11 mouse cellular contexts compared by ENCODE assay signal in the genomic region with DNA sequence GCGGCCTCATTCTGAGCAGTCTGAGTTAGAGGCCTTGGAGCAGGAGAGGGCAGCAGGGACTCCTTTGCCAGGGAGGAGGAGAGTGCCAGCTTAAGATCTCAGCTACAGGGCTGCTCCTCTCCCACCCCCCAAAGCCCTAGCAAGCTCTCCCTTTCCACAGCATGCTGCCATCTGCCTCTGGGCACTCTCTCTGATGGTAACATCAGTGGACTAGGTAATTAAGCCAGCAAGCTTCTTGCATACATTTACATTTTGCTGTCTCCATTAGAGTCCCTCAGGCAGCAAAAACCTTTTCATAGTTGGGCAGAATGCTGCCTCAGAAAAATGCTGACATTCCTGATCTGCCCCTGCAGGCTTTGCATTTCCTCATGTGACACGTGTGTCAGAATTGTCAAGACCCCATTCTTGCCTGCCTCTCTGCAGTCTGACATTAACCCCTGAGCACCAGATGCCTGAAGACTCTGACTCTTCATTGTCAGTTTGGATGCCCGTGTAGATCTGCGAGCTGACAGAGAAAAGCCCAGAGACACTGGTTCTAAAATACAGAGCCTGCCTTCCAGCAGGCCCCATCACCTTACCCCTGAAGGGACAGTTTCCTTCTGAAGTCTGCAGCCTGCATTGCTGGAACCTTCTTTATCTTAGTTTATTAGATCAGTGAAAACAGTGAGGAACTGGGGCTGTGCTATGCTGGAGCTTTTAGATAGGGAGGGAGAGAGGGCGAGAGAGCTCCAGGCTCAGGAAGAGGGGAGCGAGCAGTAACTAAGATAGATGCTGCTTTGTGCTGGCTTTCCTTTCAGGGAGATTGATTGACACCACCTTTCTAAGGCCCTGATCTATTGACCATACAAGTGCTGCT. TPM values are rescaled to one million over a fixed set of nuclear protein-coding genes. Genes with fewer than 3 reads are reported as not detected.
DNase-seq lines count a peak whose midpoint lies in the region; ATAC-seq lines count a peak whose summit lies in the region.
"Had no signal": no experiment of that assay in that cellular context is flagged by ENCODE, and none has a peak within 500 bp of the region (broad histone marks: within the 10 kb centered on the region; RNA-seq: fewer than 3 reads in every experiment).

No protein-coding gene starts in this region.

- H3K4me3 ChIP-seq in forebrain, embryonic 11.5 days (ENCODE audit: low read depth, low read length), result no peak overlapping the region
- no peak overlapping the region for H3K4me3 ChIP-seq in forebrain, embryonic 10.5 days
- H3K4me3 ChIP-seq in forebrain, embryonic 15.5 days, result no peak overlapping the region
- H3K4me3 ChIP-seq in midbrain, embryonic 11.5 days (ENCODE audit: low read depth, low read length), result no peak overlapping the region
- H3K4me3 ChIP-seq: embryonic facial prominence, embryonic 15.5 days had no signal

- 44% methylated on average over 6 of the region's 6 CpGs for WGBS in forebrain, embryonic 11.5 days
- 44% methylated on average over 6 of the region's 6 CpGs for WGBS in forebrain, embryonic 10.5 days
- 24% methylated on average over 6 of the region's 6 CpGs for WGBS in forebrain, embryonic 15.5 days
- WGBS in midbrain, embryonic 11.5 days, result 50% methylated on average over 6 of the region's 6 CpGs

- H3K27me3 ChIP-seq in forebrain, embryonic 11.5 days (ENCODE audit: control insufficient read depth, insufficient read depth, low read length), result no peaks in the 10 kb centered on the region
- no peaks in the 10 kb centered on the region for H3K27me3 ChIP-seq in forebrain, embryonic 10.5 days (ENCODE audit: poor library complexity, severe bottlenecking)
- no peaks in the 10 kb centered on the region for H3K27me3 ChIP-seq in forebrain, embryonic 15.5 days
- H3K27me3 ChIP-seq in midbrain, embryonic 11.5 days (ENCODE audit: control insufficient read depth, insufficient read depth, low read length), result no peaks in the 10 kb centered on the region
- H3K27me3 ChIP-seq: embryonic facial prominence, embryonic 15.5 days had no signal

- H3K4me1 ChIP-seq in forebrain, embryonic 11.5 days (replicated peaks; ENCODE audit: control insufficient read depth, insufficient read depth, low read length), result no peaks in the 10 kb centered on the region; the same call in 1 of the 2 replicates
- H3K4me1 ChIP-seq in forebrain, embryonic 10.5 days, result peaks cover 10% of the 10 kb centered on the region; the same call in 1 of the 2 replicates
- peaks cover 19% of the 10 kb centered on the region for H3K4me1 ChIP-seq in forebrain, embryonic 15.5 days
- no peaks in the 10 kb centered on the region; the same call in 1 of the 2 replicates for H3K4me1 ChIP-seq in midbrain, embryonic 11.5 days (ENCODE audit: control insufficient read depth, insufficient read depth, low read length)

- no peak overlapping the region for H3K4me2 ChIP-seq in forebrain, embryonic 11.5 days (ENCODE audit: low read depth, low read length, severe bottlenecking)
- H3K4me2 ChIP-seq in forebrain, embryonic 15.5 days (replicated peaks), result no peak overlapping the region
- H3K4me2 ChIP-seq in midbrain, embryonic 11.5 days, result no peak overlapping the region
- H3K4me2 ChIP-seq: embryonic facial prominence, embryonic 15.5 days had no signal

- no peak for DNase-seq in forebrain, embryonic 11.5 days (ENCODE audit: low spot score)
- no peak for DNase-seq in forebrain, embryonic 10.5 days (ENCODE audit: extremely low spot score, low spot score)
- DNase-seq in cerebellum, adult 11-12 months, result peak; percentile 64
- DNase-seq in midbrain, embryonic 11.5 days (ENCODE audit: low spot score, missing footprints), result peak; percentile 72
- DNase-seq in gastrocnemius, postnatal 25 days, result no peak
- no peak for DNase-seq in adrenal gland, adult 18-20 months (ENCODE audit: low spot score in 2 of 2)
- no peak for DNase-seq in lung, adult 18-20 months
- DNase-seq: lung, postnatal 4 days; right cerebral cortex, adult 18-20 months had no signal

- no peaks in the 10 kb centered on the region for H3K36me3 ChIP-seq in forebrain, embryonic 11.5 days (ENCODE audit: control insufficient read depth, insufficient read depth, low read length)
- peaks cover 5% of the 10 kb centered on the region; the same call in 1 of the 2 replicates for H3K36me3 ChIP-seq in forebrain, embryonic 10.5 days (replicated peaks)
- no peaks in the 10 kb centered on the region for H3K36me3 ChIP-seq in forebrain, embryonic 15.5 days
- no peaks in the 10 kb centered on the region for H3K36me3 ChIP-seq in midbrain, embryonic 11.5 days (ENCODE audit: control insufficient read depth, insufficient read depth, low read length)
- H3K36me3 ChIP-seq: embryonic facial prominence, embryonic 15.5 days had no signal

- ATAC-seq in forebrain, embryonic 11.5 days (replicated peaks; ENCODE audit: low FRiP score), result peak; percentile 58
- ATAC-seq in forebrain, embryonic 15.5 days (replicated peaks), result peak; percentile 98
- ATAC-seq in midbrain, embryonic 11.5 days (ENCODE audit: low FRiP score), result peak; percentile 66

- 0 out of 2 replicates have a peak overlapping the region, but pooled peaks have one; percentile 31 for H3K27ac ChIP-seq in forebrain, embryonic 11.5 days (ENCODE audit: low read depth, low read length)
- H3K27ac ChIP-seq in forebrain, embryonic 10.5 days, result no peak overlapping the region; the same call in 1 of the 2 replicates
- H3K27ac ChIP-seq in forebrain, embryonic 15.5 days (replicated peaks), result peak overlapping the region; percentile 86
- H3K27ac ChIP-seq in midbrain, embryonic 11.5 days (ENCODE audit: low read depth, low read length), result no peak overlapping the region
- H3K27ac ChIP-seq: embryonic facial prominence, embryonic 15.5 days had no signal

- no peak overlapping the region for H3K9ac ChIP-seq in forebrain, embryonic 11.5 days (ENCODE audit: low read length)
- H3K9ac ChIP-seq in forebrain, embryonic 15.5 days (replicated peaks), result 0 out of 2 replicates have a peak overlapping the region, but pooled peaks have one; percentile 12
- no peak overlapping the region; the same call in 1 of the 2 replicates for H3K9ac ChIP-seq in midbrain, embryonic 11.5 days (ENCODE audit: low read length)
- H3K9ac ChIP-seq: embryonic facial prominence, embryonic 15.5 days had no signal

- no peaks in the 10 kb centered on the region for H3K9me3 ChIP-seq in forebrain, embryonic 11.5 days (ENCODE audit: control insufficient read depth, low read length)
- H3K9me3 ChIP-seq in forebrain, embryonic 10.5 days, result no peaks in the 10 kb centered on the region
- H3K9me3 ChIP-seq in forebrain, embryonic 15.5 days, result no peaks in the 10 kb centered on the region
- H3K9me3 ChIP-seq in midbrain, embryonic 11.5 days (ENCODE audit: control insufficient read depth, low read length), result no peaks in the 10 kb centered on the region
- H3K9me3 ChIP-seq: embryonic facial prominence, embryonic 15.5 days had no signal

RNA-seq across cellular contexts. Expression of a gene that starts 44.4 kb away (rescaled TPM):
- 80.8 and 87.1 TPM in 2 replicates for polyA plus RNA-seq in forebrain, embryonic 11.5 days (2014; fragmentation: Nextera tagmentation; extraction: Ambion mirVana)
- polyA plus RNA-seq in forebrain, embryonic 10.5 days (2016; fragmentation: Nextera tagmentation; extraction: Ambion mirVana), result 69.6 and 70.4 TPM in 2 replicates
- 85.6 and 87.7 TPM in 2 replicates for polyA plus RNA-seq in forebrain, embryonic 15.5 days (2015; fragmentation: Nextera tagmentation; extraction: Ambion mirVana)
- polyA plus RNA-seq in midbrain, embryonic 11.5 days (2014; fragmentation: Nextera tagmentation; extraction: Ambion mirVana), result 88.8 and 96.0 TPM in 2 replicates
- total RNA-seq in gastrocnemius, postnatal 25 days (2021), result 10 to 100 TPM; 50.4 to 53.3 TPM
- 10 to 100 TPM; 51.5 to 73.9 TPM for total RNA-seq in adrenal gland, adult 18-20 months (2021)

Comparison
In these comparisons a context has a peak if more than half of its experiments do, and no peak if none do; other contexts are left out.
1. H3K27ac ChIP-seq: peak in forebrain, embryonic 11.5 days (single experiment) and forebrain, embryonic 15.5 days (single experiment); none in forebrain, embryonic 10.5 days (single experiment) and midbrain, embryonic 11.5 days (single experiment).
2. DNase-seq: peak in cerebellum, adult 11-12 months (single experiment) and midbrain, embryonic 11.5 days (single experiment); none in forebrain, embryonic 11.5 days (single experiment), forebrain, embryonic 10.5 days (single experiment), gastrocnemius, postnatal 25 days (single experiment), adrenal gland, adult 18-20 months (0 of 2) and lung, adult 18-20 months (0 of 2).
3. Peak in every context shown above with its lines, with median percentiles within 50 percentile points of each other: ATAC-seq.